8 mouse cellular contexts compared by ENCODE assay signal in genomic region chr1:64119358-64119794, GRCm38 (mm10). TPM values are rescaled to one million over a fixed set of nuclear protein-coding genes. Genes with fewer than 3 reads are reported as not detected.
DNase-seq lines count a peak whose midpoint lies in the region; ATAC-seq and TF ChIP-seq lines count a peak whose summit lies in the region.

No protein-coding gene starts in this region.

- no peak for ATAC-seq in intestine, embryonic 14.5 days (replicated peaks; ENCODE audit: low FRiP score, low TSS enrichment, low read depth)
- ATAC-seq in midbrain, postnatal 0 days (ENCODE audit: low FRiP score) = no peak

- no peaks in the 10 kb centered on the region for H3K27me3 ChIP-seq in intestine, embryonic 14.5 days (replicated peaks; ENCODE audit: control insufficient read depth, insufficient read depth, low read length)
- H3K27me3 ChIP-seq in limb, embryonic 10.5 days (ENCODE audit: low read depth, poor library complexity, severe bottlenecking) = no peaks in the 10 kb centered on the region
- no peaks in the 10 kb centered on the region for H3K27me3 ChIP-seq in midbrain, postnatal 0 days (ENCODE audit: insufficient read depth, low read length)

- peak overlapping the region; percentile 80 for H3K4me2 ChIP-seq in intestine, embryonic 14.5 days (ENCODE audit: low read length)
- peak overlapping the region; percentile 86 for H3K4me2 ChIP-seq in midbrain, postnatal 0 days (ENCODE audit: low read depth, low read length, poor library complexity, severe bottlenecking)

- WGBS in intestine, embryonic 14.5 days = 9% methylated on average over 7 of the region's 7 CpGs
- WGBS in limb, embryonic 10.5 days = 23% methylated on average over 7 of the region's 7 CpGs
- 1% methylated on average over 7 of the region's 7 CpGs for WGBS in midbrain, postnatal 0 days

- no peaks in the 10 kb centered on the region for H3K36me3 ChIP-seq in intestine, embryonic 14.5 days (ENCODE audit: control insufficient read depth, insufficient read depth, low read length)
- H3K36me3 ChIP-seq in limb, embryonic 10.5 days = no peaks in the 10 kb centered on the region
- H3K36me3 ChIP-seq in midbrain, postnatal 0 days (ENCODE audit: insufficient read depth, low read length) = no peaks in the 10 kb centered on the region

- TF ChIP-seq CTCF in gastrocnemius, adult 2 months (IDR thresholded peaks at IDR 0.05) = no peak
- no peak for TF ChIP-seq CTCF in midbrain, postnatal 0 days (IDR thresholded peaks at IDR 0.05)

- intact Hi-C loops in gastrocnemius, adult 2 months (cut with DNase I) = no loop called here

- peak; percentile 60 to 68 for DNase-seq in cerebellum, adult 18-20 months
- no peak for DNase-seq in cerebellum, adult 11 months
- DNase-seq in cerebellum, adult 9-11 months = peak; percentile 73
- DNase-seq in gastrocnemius, adult 2 months = peak; percentile 52
- DNase-seq in intestine, embryonic 14.5 days (ENCODE audit: low spot score) = peak; percentile 75
- no peak for DNase-seq in limb, embryonic 10.5 days (ENCODE audit: low spot score)
- peak; percentile 74 for DNase-seq in midbrain, postnatal 0 days (ENCODE audit: low spot score)
- no peak for DNase-seq in urinary bladder, adult 2 months (ENCODE audit: low spot score)

- H3K4me3 ChIP-seq in gastrocnemius, adult 2 months = peak overlapping the region; percentile 99
- peak overlapping the region; percentile 83 for H3K4me3 ChIP-seq in intestine, embryonic 14.5 days (ENCODE audit: low read depth, low read length)
- peak overlapping the region; percentile 83 for H3K4me3 ChIP-seq in limb, embryonic 10.5 days
- peak overlapping the region; percentile 74 for H3K4me3 ChIP-seq in midbrain, postnatal 0 days (ENCODE audit: low read depth, low read length)

- H3K9me3 ChIP-seq in intestine, embryonic 14.5 days (ENCODE audit: control insufficient read depth, low read length) = no peaks in the 10 kb centered on the region
- H3K9me3 ChIP-seq in limb, embryonic 10.5 days (replicated peaks) = no peaks in the 10 kb centered on the region
- no peaks in the 10 kb centered on the region for H3K9me3 ChIP-seq in midbrain, postnatal 0 days (ENCODE audit: low read length)

- H3K27ac ChIP-seq in gastrocnemius, adult 2 months = peak overlapping the region; percentile 100
- H3K27ac ChIP-seq in intestine, embryonic 14.5 days (ENCODE audit: low read depth) = peak overlapping the region; percentile 100
- H3K27ac ChIP-seq in limb, embryonic 10.5 days = peak overlapping the region; percentile 100
- peak overlapping the region; percentile 100 for H3K27ac ChIP-seq in midbrain, postnatal 0 days (ENCODE audit: low read depth, low read length)

- H3K4me1 ChIP-seq in intestine, embryonic 14.5 days (replicated peaks; ENCODE audit: control insufficient read depth, insufficient read depth, low read length) = peaks cover 24% of the 10 kb centered on the region; the same call in 1 of the 2 replicates
- peaks cover 26% of the 10 kb centered on the region for H3K4me1 ChIP-seq in limb, embryonic 10.5 days
- peaks cover 21% of the 10 kb centered on the region for H3K4me1 ChIP-seq in midbrain, postnatal 0 days (ENCODE audit: insufficient read depth, low read length)

- peak overlapping the region; percentile 91 for H3K9ac ChIP-seq in intestine, embryonic 14.5 days (ENCODE audit: low read length)
- peak overlapping the region; percentile 91 for H3K9ac ChIP-seq in midbrain, postnatal 0 days (replicated peaks; ENCODE audit: low read length, poor library complexity, severe bottlenecking)

RNA-seq across cellular contexts. Expression of gene Klf7, which starts 2.7 kb away (rescaled TPM):
- 10 to 100 TPM in 1 of 2 experiments, 1 to 10 TPM in 1; 7.6 to 12.6 TPM for total RNA-seq in gastrocnemius, adult 2 months (2021)
- polyA plus RNA-seq in intestine, embryonic 14.5 days (2014; fragmentation: Nextera tagmentation; extraction: Ambion mirVana) = 30.5 and 33.1 TPM in 2 replicates
- 8.8 and 9.6 TPM in 2 replicates for polyA plus RNA-seq in limb, embryonic 10.5 days (2016; fragmentation: Nextera tagmentation; extraction: Ambion mirVana)
- total RNA-seq in midbrain, postnatal 0 days (2014; rRNA removed) = 59.9 and 71.8 TPM in 2 replicates
- polyA plus RNA-seq in midbrain, postnatal 0 days (2015; fragmentation: Nextera tagmentation; extraction: Ambion mirVana) = 117 and 138 TPM in 2 replicates
- 16.0 and 21.5 TPM in 2 replicates for polyA plus RNA-seq in urinary bladder, adult 2 months (2012; rRNA removed)

Comparison
In these comparisons a context has a peak if more than half of its experiments do, and no peak if none do; other contexts are left out.
1. DNase-seq: peak in cerebellum, adult 18-20 months (2 of 2), cerebellum, adult 9-11 months (single experiment), gastrocnemius, adult 2 months (single experiment), intestine, embryonic 14.5 days (single experiment) and midbrain, postnatal 0 days (single experiment); none in cerebellum, adult 11 months (single experiment), limb, embryonic 10.5 days (single experiment) and urinary bladder, adult 2 months (single experiment).
2. Peak in every context shown above with its lines, with median percentiles within 50 percentile points of each other: H3K27ac ChIP-seq and H3K4me3 ChIP-seq.